Mouse (Mus musculus) heart, embryonic 15.5 days (tissue): Measurements from ENCODE around the gene Sall1. TPM values are rescaled to one million over a fixed set of nuclear protein-coding genes. Genes with fewer than 3 reads are reported as not detected.

Experiments
- ATAC-seq: fragments of 200-750 bp; cut with Nextera tagmentation; replicated peaks from 2 replicates; pipeline ENCODE4 v1.8.0; 2017; ENCODE audit warnings: low read depth, moderate TSS enrichment; ENCODE audit not compliant: insufficient number of reproducible peaks, insufficient read depth, low FRiP score
- H3K27ac ChIP-seq: fragments of 300-500 bp; sonication (generic); 2 replicates; pipeline ENCODE4 v1.5.1; 2015; ENCODE audit warnings: mild to moderate bottlenecking, inconsistent platforms
- H3K27me3 ChIP-seq: fragments of 300-500 bp; sonication (generic); 2 replicates; pipeline ENCODE4 v1.6.1; 2015; ENCODE audit warnings: inconsistent platforms
- H3K36me3 ChIP-seq: fragments of 300-500 bp; sonication (generic); 2 replicates; pipeline ENCODE4 v1.6.1; 2015; ENCODE audit warnings: mild to moderate bottlenecking, inconsistent platforms
- H3K4me1 ChIP-seq: fragments of 300-500 bp; sonication (generic); replicated peaks from 2 replicates; pipeline ENCODE4 v1.6.1; 2015; ENCODE audit warnings: inconsistent platforms
- H3K4me2 ChIP-seq: fragments of 300-500 bp; sonication (generic); 2 replicates; pipeline ENCODE4 v1.6.1; 2015; ENCODE audit warnings: inconsistent platforms, mild to moderate bottlenecking, moderate library complexity
- H3K4me3 ChIP-seq: fragments of 300-500 bp; sonication (generic); 2 replicates; pipeline ENCODE4 v1.5.1; 2015; ENCODE audit warnings: mild to moderate bottlenecking, inconsistent platforms
- H3K9ac ChIP-seq: fragments of 300-500 bp; sonication (generic); 2 replicates; pipeline ENCODE4 v1.6.1; 2015; ENCODE audit warnings: mild to moderate bottlenecking, inconsistent platforms
- H3K9me3 ChIP-seq: fragments of 300-500 bp; sonication (generic); replicated peaks from 2 replicates; pipeline ENCODE4 v1.6.1; 2016; ENCODE audit warnings: inconsistent platforms
- WGBS: fragments of 180-500 bp; shearing (Covaris S2); methylation state at CpG from one replicate; pipeline ENCODE4 v1.1.7; 2015; ENCODE audit warnings: mixed read lengths; 5-methylcytosine and 5-hydroxymethylcytosine counted together
- microRNA-seq: library from miRNA; unstranded; fragments of <30 nt; microRNA quantifications from one replicate; pipeline ENCODE4, GENCODE M21; 2016
- polyA plus RNA-seq: library from polyadenylated mRNA; unstranded; fragments of >200 nt; fragmentation: Nextera tagmentation; extraction: Ambion mirVana; gene quantifications from 2 replicates; pipeline ENCODE4 v1.2.1, GENCODE M21; 2015

Gene Sall1
- polyA plus RNA-seq, 1 experiment from 2014 or later, result 2.5 TPM

- H3K27ac ChIP-seq, result no peak overlapping the region
- H3K27me3 ChIP-seq, result peaks cover 12% of the 10 kb centered on the region; the same call in 1 of the 2 replicates
- H3K4me2 ChIP-seq, result no peak overlapping the region
- H3K9me3 ChIP-seq, result no peaks in the 10 kb centered on the region
- H3K4me1 ChIP-seq, result no peaks in the 10 kb centered on the region
- no peak overlapping the region for H3K9ac ChIP-seq
- no peaks in the 10 kb centered on the region for H3K36me3 ChIP-seq
- no peak overlapping the region for H3K4me3 ChIP-seq
- WGBS, result 57% methylated on average over 5 of the region's 5 CpGs
- no peak for ATAC-seq
These were observed 52.8 kb downstream of the Sall1 start for GRCm38 (mm10) chr8:88991176-88991575.

GRCm38 (mm10) chr8:88989002-88989401 is 55.0 kb downstream of the Sall1 start:
- H3K27ac ChIP-seq, result no peak overlapping the region
- no peaks in the 10 kb centered on the region for H3K4me1 ChIP-seq
- H3K9ac ChIP-seq, result no peak overlapping the region
- ATAC-seq, result no peak
- WGBS, result 80% methylated on average over 3 of the region's 3 CpGs
- H3K27me3 ChIP-seq, result peaks cover 9% of the 10 kb centered on the region; the same call in 1 of the 2 replicates
- no peaks in the 10 kb centered on the region for H3K9me3 ChIP-seq
- no peak overlapping the region for H3K4me2 ChIP-seq
- no peaks in the 10 kb centered on the region for H3K36me3 ChIP-seq
- no peak overlapping the region for H3K4me3 ChIP-seq

- Histone ChIP-seq H3K4me3 (no peak overlapping the region), H3K4me2 (no peak overlapping the region), H3K27me3 (no peaks in the 10 kb centered on the region), H3K9me3 (no peaks in the 10 kb centered on the region), H3K27ac (no peak overlapping the region), H3K36me3 (no peaks in the 10 kb centered on the region), H3K9ac (no peak overlapping the region), H3K4me1 (no peaks in the 10 kb centered on the region)
- no peak for ATAC-seq
- 66% methylated on average over 5 of the region's 5 CpGs for WGBS
These were observed 60.5 kb downstream of the Sall1 start for GRCm38 (mm10) chr8:88983468-88983867.

Small RNAs within 50 kb of the gene (microRNA-seq; reads per million reads assigned to microRNA genes)
- not detected for gene Mir8110
